Mouse (Mus musculus) stomach, embryonic 15.5 days (tissue): Measurements from ENCODE around the gene Txndc17. TPM values are rescaled to one million over a fixed set of nuclear protein-coding genes. Genes with fewer than 3 reads are reported as not detected.
"Not testable (repeated sequence)": the region's sequence is repeated elsewhere in the genome, so short reads cannot be mapped to it uniquely, and the experiment has no call there.

Source experiments
- ATAC-seq: fragments of 200-750 bp; cut with Nextera tagmentation; 2 replicates; pipeline ENCODE4 v1.8.0; 2017; ENCODE audit warnings: low read depth, moderate number of reproducible peaks, moderate TSS enrichment; ENCODE audit not compliant: insufficient read depth, low FRiP score
- H3K27ac ChIP-seq: fragments of 300-500 bp; sonication (generic); 2 replicates; pipeline ENCODE4 v1.5.1; 2015; ENCODE audit warnings: mild to moderate bottlenecking, inconsistent platforms
- H3K27me3 ChIP-seq: fragments of 300-500 bp; sonication (generic); replicated peaks from 2 replicates; pipeline ENCODE4 v1.6.1; 2015; ENCODE audit warnings: inconsistent platforms
- H3K36me3 ChIP-seq: fragments of 300-500 bp; sonication (generic); 2 replicates; pipeline ENCODE4 v1.6.1; 2015; ENCODE audit warnings: inconsistent platforms
- H3K4me1 ChIP-seq: fragments of 300-500 bp; sonication (generic); 2 replicates; pipeline ENCODE4 v1.6.1; 2015; ENCODE audit warnings: inconsistent platforms
- H3K4me2 ChIP-seq: fragments of 300-500 bp; sonication (generic); 2 replicates; pipeline ENCODE4 v1.6.1; 2015; ENCODE audit warnings: mild to moderate bottlenecking, inconsistent platforms
- H3K4me3 ChIP-seq: fragments of 300-500 bp; sonication (generic); replicated peaks from 2 replicates; pipeline ENCODE4 v1.5.1; 2015; ENCODE audit warnings: inconsistent platforms
- H3K9ac ChIP-seq: fragments of 300-500 bp; sonication (generic); 2 replicates; pipeline ENCODE4 v1.6.1; 2015; ENCODE audit warnings: inconsistent platforms
- H3K9me3 ChIP-seq: fragments of 300-500 bp; sonication (generic); 2 replicates; pipeline ENCODE4 v1.6.1; 2016; ENCODE audit warnings: inconsistent platforms
- WGBS: fragments of 180-500 bp; shearing (Covaris S2); methylation state at CpG from one replicate; pipeline ENCODE4 v1.1.7; 2015; 5-methylcytosine and 5-hydroxymethylcytosine counted together
- polyA plus RNA-seq: library from polyadenylated mRNA; unstranded; fragments of >200 nt; fragmentation: Nextera tagmentation; extraction: Ambion mirVana; gene quantifications from 2 replicates; pipeline ENCODE4 v1.2.1, GENCODE M21; 2015

The Txndc17 gene
- polyA plus RNA-seq: 229 and 231 TPM in 2 replicates

- peak; percentile 95 for ATAC-seq
- Histone ChIP-seq H3K4me3 (peak within 1 kb of the TSS; percentile 68), H3K4me2 (peak within 1 kb of the TSS; percentile 94), H3K4me1 (peaks cover 14% of the 10 kb centered on the region), H3K9me3 (no peaks in the 10 kb centered on the region), H3K36me3 (peaks cover 14% of the 10 kb centered on the region), H3K27me3 (no peaks in the 10 kb centered on the region), H3K27ac (peak within 1 kb of the TSS; percentile 70), H3K9ac (peak within 1 kb of the TSS; percentile 60)
- under 1% methylated on average over 42 of the region's 42 CpGs for WGBS
Observed at GRCm38 (mm10) chr11:72207204-72207833, at the start of gene Txndc17, which contains the start of gene 4933427D14Rik. Txndc17 (plus strand) TSS chr11:72207547. 4933427D14Rik (minus strand) TSS chr11:72207459.

- Histone ChIP-seq H3K27ac (no peak overlapping the region), H3K4me3 (no peak overlapping the region), H3K4me2 (no peak overlapping the region), H3K9ac (no peak overlapping the region), H3K4me1 (no peaks in the 10 kb centered on the region), H3K9me3 (no peaks in the 10 kb centered on the region), H3K36me3 (peaks cover 10% of the 10 kb centered on the region; the same call in 1 of the 2 replicates), H3K27me3 (no peaks in the 10 kb centered on the region)
- 86% methylated on average over 2 of the region's 2 CpGs for WGBS
- no peak for ATAC-seq
Observed at GRCm38 (mm10) chr11:72163198-72163597, 44.1 kb upstream of the Txndc17 start.

DNA sequence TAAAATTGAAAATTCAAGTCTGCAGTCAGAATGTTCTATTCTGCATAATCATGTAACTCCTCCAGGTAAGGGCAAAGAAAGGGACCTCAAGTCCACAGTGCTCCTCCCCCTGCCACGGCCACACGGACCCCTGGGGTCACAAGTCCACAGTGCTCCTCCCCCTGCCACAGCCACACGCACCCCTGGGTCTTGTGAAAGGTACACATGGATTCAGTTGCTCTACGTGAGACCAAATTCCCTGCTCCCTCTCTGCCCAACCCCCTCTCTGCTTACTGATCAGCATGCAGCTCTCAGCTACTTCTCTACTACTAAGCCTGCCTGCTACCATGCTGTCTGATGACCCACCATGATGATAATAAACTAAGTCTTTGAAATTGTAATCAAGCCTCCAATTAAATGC, 37.5 kb upstream of the Txndc17 start:
- H3K9ac ChIP-seq: no peak overlapping the region
- no peak for ATAC-seq
- no peaks in the 10 kb centered on the region for H3K4me1 ChIP-seq
- H3K27me3 ChIP-seq: no peaks in the 10 kb centered on the region
- peaks cover 14% of the 10 kb centered on the region; the same call in 1 of the 2 replicates for H3K36me3 ChIP-seq
- WGBS: 80% methylated on average over 4 of the region's 4 CpGs
- no peak overlapping the region for H3K4me2 ChIP-seq
- H3K9me3 ChIP-seq: no peaks in the 10 kb centered on the region
- no peak overlapping the region for H3K27ac ChIP-seq
- H3K4me3 ChIP-seq: no peak overlapping the region

DNA sequence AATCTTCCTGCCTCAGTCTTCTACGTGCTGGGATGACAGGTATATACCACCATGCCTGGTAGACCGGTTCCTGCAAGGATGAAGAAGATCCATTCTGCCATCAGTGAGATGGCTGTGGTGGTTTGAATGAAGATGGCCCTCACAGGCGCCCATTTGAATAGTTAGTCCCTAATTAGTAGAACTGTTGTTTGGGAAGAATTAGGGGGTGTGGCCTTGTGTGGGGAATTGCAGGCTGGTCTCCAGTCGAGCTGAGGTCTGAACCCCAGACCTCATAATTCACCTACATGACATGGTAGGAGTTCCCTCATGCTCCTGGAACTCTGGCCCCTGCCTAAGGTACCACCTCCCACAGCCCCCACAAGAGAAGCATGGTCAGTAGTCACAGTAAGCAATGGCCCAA, 35.4 kb upstream of the Txndc17 start:
- not testable (repeated sequence) for H3K9me3 ChIP-seq, ATAC-seq, H3K27ac ChIP-seq, H3K9ac ChIP-seq, H3K4me2 ChIP-seq, H3K27me3 ChIP-seq, H3K4me1 ChIP-seq, H3K4me3 ChIP-seq
- H3K36me3 ChIP-seq: peaks cover 22% of the 10 kb centered on the region; the same call in 1 of the 2 replicates
- 74% methylated on average over 4 of the region's 4 CpGs for WGBS

GRCm38 (mm10) chr11:72173506-72173905, 33.8 kb upstream of the Txndc17 start:
- Histone ChIP-seq H3K4me1 (no peaks in the 10 kb centered on the region), H3K9ac (no peak overlapping the region), H3K9me3 (no peaks in the 10 kb centered on the region), H3K27ac (no peak overlapping the region), H3K27me3 (no peaks in the 10 kb centered on the region), H3K36me3 (peaks cover 31% of the 10 kb centered on the region), H3K4me3 (no peak overlapping the region), H3K4me2 (no peak overlapping the region)
- 86% methylated on average over 5 of the region's 5 CpGs for WGBS
- no peak for ATAC-seq

DNA sequence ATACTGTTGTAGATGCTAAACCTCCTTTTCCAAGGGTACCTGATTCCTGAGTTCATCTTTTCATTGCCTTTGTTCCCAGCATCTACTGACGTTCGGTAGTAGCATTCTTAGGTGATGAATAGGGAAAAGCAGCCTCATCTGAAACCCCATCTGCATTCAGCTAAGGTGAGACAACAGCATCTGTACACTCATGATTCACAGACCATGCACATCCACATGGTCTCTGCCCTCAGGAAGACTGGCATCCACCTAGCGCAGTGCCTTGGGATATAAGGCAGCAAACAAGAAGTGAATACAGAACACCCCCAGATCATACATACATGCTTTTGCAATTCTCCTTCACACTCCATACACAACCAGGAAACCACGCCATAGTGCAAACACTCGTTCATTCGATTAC, 32.6 kb upstream of the Txndc17 start:
- Histone ChIP-seq H3K4me2 (no peak overlapping the region), H3K27me3 (no peaks in the 10 kb centered on the region), H3K36me3 (peaks cover 31% of the 10 kb centered on the region), H3K4me3 (no peak overlapping the region), H3K9ac (no peak overlapping the region), H3K27ac (no peak overlapping the region), H3K9me3 (no peaks in the 10 kb centered on the region), H3K4me1 (no peaks in the 10 kb centered on the region)
- ATAC-seq: no peak
- 93% methylated on average over 6 of the region's 6 CpGs for WGBS

DNA sequence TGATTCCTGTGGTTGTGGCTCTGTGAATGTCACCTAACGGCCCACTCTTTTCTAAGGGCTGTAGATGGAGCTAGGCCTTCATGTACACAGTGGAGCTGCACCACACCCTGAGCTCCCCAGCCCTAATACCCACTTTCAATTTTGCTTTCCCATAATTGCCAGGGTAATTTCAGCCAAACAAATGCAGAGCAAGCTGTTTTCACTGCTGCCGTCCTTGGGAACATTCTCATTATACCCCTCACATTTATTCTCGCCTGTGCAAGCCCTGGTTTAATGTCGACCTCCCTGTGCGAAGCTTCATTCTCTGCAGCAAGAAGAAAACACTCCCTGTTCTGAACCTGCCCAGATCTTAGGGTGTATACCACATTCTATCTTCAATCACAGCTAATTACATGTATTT, 31.4 kb upstream of the Txndc17 start:
- no peak for ATAC-seq
- 82% methylated on average over 5 of the region's 5 CpGs for WGBS
- no peaks in the 10 kb centered on the region for H3K9me3 ChIP-seq
- H3K4me1 ChIP-seq: no peaks in the 10 kb centered on the region
- no peak overlapping the region for H3K27ac ChIP-seq
- peaks cover 31% of the 10 kb centered on the region for H3K36me3 ChIP-seq
- H3K9ac ChIP-seq: no peak overlapping the region
- no peaks in the 10 kb centered on the region for H3K27me3 ChIP-seq
- no peak overlapping the region for H3K4me2 ChIP-seq
- no peak overlapping the region for H3K4me3 ChIP-seq

GRCm38 (mm10) chr11:72176553-72176952, 30.8 kb upstream of the Txndc17 start:
- Histone ChIP-seq H3K9ac (no peak overlapping the region), H3K36me3 (peaks cover 36% of the 10 kb centered on the region), H3K4me2 (no peak overlapping the region), H3K4me3 (no peak overlapping the region), H3K4me1 (no peaks in the 10 kb centered on the region), H3K27me3 (no peaks in the 10 kb centered on the region), H3K9me3 (no peaks in the 10 kb centered on the region), H3K27ac (no peak overlapping the region)
- no peak for ATAC-seq
- WGBS: 74% methylated on average over 3 of the region's 3 CpGs

DNA sequence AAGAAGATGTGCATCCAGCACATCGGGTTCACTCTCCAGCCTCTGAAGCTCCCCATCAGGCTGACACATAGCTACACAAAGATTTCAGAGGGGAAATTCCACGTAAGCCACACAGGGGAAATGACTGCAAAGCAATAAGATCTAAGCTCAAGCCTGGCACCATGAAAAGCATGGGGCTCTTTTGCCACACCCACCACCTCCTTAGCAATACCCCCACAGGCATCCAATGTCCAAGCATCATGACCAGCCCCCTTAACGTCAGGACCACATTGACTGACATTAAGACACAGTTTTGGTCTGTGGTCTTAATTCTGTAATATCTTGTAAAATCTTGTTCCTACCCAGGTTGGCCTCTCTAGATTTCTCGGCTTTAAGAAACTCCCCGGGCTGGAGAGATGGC, 26.8 kb upstream of the Txndc17 start:
- Histone ChIP-seq H3K4me2 (no peak overlapping the region), H3K9me3 (no peaks in the 10 kb centered on the region), H3K36me3 (peaks cover 23% of the 10 kb centered on the region), H3K9ac (no peak overlapping the region), H3K27me3 (no peaks in the 10 kb centered on the region), H3K4me1 (no peaks in the 10 kb centered on the region), H3K27ac (no peak overlapping the region), H3K4me3 (no peak overlapping the region)
- WGBS: 86% methylated on average over 5 of the region's 5 CpGs
- no peak for ATAC-seq

GRCm38 (mm10) chr11:72181136-72181535, 26.2 kb upstream of the Txndc17 start:
- H3K9me3 ChIP-seq: no peaks in the 10 kb centered on the region

DNA sequence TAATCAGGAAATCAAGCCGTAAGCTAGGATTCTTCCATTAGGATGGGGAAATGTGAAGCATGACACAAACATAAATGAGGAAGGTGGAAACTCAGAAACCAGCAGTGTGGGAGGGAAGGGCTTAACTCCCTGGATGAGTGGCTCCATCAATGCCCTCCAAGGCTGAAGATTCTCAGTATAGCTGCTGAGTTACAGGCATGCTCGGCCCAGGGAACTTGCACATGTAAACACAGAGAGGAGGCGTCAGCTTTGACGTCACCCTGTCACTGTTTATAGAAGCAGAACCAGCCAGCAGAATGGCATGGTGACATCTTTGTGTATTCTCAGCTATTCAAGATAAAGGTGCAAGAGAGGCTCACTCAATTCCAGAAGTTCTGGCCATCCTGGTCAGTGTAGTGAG, 23.1 kb upstream of the Txndc17 start:
- H3K27ac ChIP-seq: no peak overlapping the region
- 60% methylated on average over 4 of the region's 4 CpGs for WGBS
- no peak overlapping the region for H3K4me3 ChIP-seq
- no peaks in the 10 kb centered on the region for H3K27me3 ChIP-seq
- H3K4me1 ChIP-seq: no peaks in the 10 kb centered on the region
- H3K9ac ChIP-seq: no peak overlapping the region
- no peak for ATAC-seq
- H3K9me3 ChIP-seq: no peaks in the 10 kb centered on the region
- H3K4me2 ChIP-seq: no peak overlapping the region
- peaks cover 14% of the 10 kb centered on the region for H3K36me3 ChIP-seq

More at GRCm38 (mm10) chr11:72181136-72181535, 26.2 kb upstream of the Txndc17 start:
- Histone ChIP-seq H3K36me3 (peaks cover 18% of the 10 kb centered on the region), H3K4me1 (no peaks in the 10 kb centered on the region), H3K9ac (no peak overlapping the region), H3K4me3 (no peak overlapping the region), H3K4me2 (no peak overlapping the region), H3K27me3 (no peaks in the 10 kb centered on the region), H3K27ac (no peak overlapping the region)
- ATAC-seq: no peak
- WGBS: 83% methylated on average over 4 of the region's 4 CpGs

DNA sequence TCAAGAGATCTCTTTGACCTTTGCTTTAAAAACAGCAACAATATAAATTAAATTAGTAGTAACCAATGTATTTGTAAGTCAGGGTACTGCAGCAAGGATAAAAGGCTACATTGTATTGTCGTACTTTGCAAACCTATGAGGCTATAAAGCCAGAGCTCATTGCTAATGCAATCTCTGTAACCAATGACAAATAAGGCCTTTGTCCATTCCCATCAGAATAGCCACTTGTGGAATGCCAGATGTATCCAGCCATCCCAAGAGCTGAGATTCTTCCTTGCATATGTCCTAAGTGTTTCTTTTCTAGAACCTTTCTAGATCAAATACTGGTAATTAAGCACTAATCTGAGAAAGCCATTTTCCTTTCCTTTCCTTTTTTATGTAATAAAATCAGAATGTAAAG, 16.5 kb upstream of the Txndc17 start:
- Histone ChIP-seq H3K9ac (no peak overlapping the region), H3K27me3 (no peaks in the 10 kb centered on the region), H3K4me1 (no peaks in the 10 kb centered on the region), H3K4me2 (no peak overlapping the region), H3K9me3 (no peaks in the 10 kb centered on the region), H3K27ac (no peak overlapping the region), H3K4me3 (no peak overlapping the region), H3K36me3 (peaks cover 6% of the 10 kb centered on the region; the same call in 1 of the 2 replicates)
- ATAC-seq: no peak
- WGBS: 94% methylated on average over 1 of the region's 1 CpGs
